Mouse (Mus musculus) ES-E14 (cell line): ENCODE measurements at regions not wholly inside any gene's neighbourhood (a gene's known extent, or its start where the extent isn't known, plus 50 kb on each side); places are given as distances from the start of the nearest gene placed in this dataset.

ENCODE experiments used
- DNase-seq: peaks from one replicate; pipeline ENCODE4 v3.0.0-alpha.2; 2013; ENCODE audit warnings: low read depth, low spot score
- H3K27ac ChIP-seq: 2 replicates; pipeline ENCODE4 v1.5.1; 2012; ENCODE audit warnings: low read depth, mild to moderate bottlenecking, low read length, moderate library complexity, mixed read lengths; ENCODE audit not compliant: poor library complexity, insufficient read depth, severe bottlenecking
- H3K36me3 ChIP-seq: 2 replicates; pipeline ENCODE4 v1.6.1; 2012; ENCODE audit warnings: mild to moderate bottlenecking, low read length, moderate library complexity, mixed read lengths; ENCODE audit not compliant: control insufficient read depth, poor library complexity, insufficient read depth, severe bottlenecking
- H3K4me1 ChIP-seq, 2 experiments: fragments of 150-350 bp in 1 of 2; sonication (generic) in 1 of 2; 2 replicates each; pipeline ENCODE4 v1.6.1; 2012; ENCODE audit warnings: low read length in 2 of 2, mild to moderate bottlenecking in 1 of 2, mixed read lengths in 1 of 2; ENCODE audit not compliant: control insufficient read depth in 2 of 2, insufficient read depth in 2 of 2, poor library complexity in 1 of 2
- H3K4me3 ChIP-seq, 2 experiments: fragments of 150-350 bp in 1 of 2; sonication (generic) in 1 of 2; 2 replicates each; pipeline ENCODE4 v1.5.1; 2012; ENCODE audit warnings: low read length in 2 of 2, low read depth in 1 of 2, mild to moderate bottlenecking in 1 of 2, mixed read lengths in 1 of 2; ENCODE audit not compliant: insufficient read depth in 1 of 2, poor library complexity in 1 of 2, severe bottlenecking in 1 of 2
- H3K9ac ChIP-seq: 2 replicates; pipeline ENCODE4 v1.6.1; 2012; ENCODE audit warnings: low read depth, mild to moderate bottlenecking, low read length, mixed read lengths; ENCODE audit not compliant: poor library complexity, insufficient read depth, severe bottlenecking
- H3K9me3 ChIP-seq: fragments of 150-350 bp; sonication (generic); 2 replicates; pipeline ENCODE4 v1.6.1; 2012; ENCODE audit warnings: low read depth, mild to moderate bottlenecking, low read length; ENCODE audit not compliant: control insufficient read depth, insufficient read depth
- CHD2 ChIP-seq: IDR thresholded peaks from 2 replicates; pipeline ENCODE4 v1.6.1; 2014; ENCODE audit warnings: mild to moderate bottlenecking, low read depth, low read length, inconsistent platforms
- HCFC1 ChIP-seq: IDR thresholded peaks from 2 replicates; pipeline ENCODE4 v1.6.1; 2012; ENCODE audit warnings: low read length, inconsistent platforms, borderline replicate concordance; ENCODE audit not compliant: insufficient read depth
- MAFK ChIP-seq: IDR thresholded peaks from 2 replicates; pipeline ENCODE4 v1.6.1; 2014; ENCODE audit warnings: mild to moderate bottlenecking, low read depth, low read length, inconsistent platforms; ENCODE audit not compliant: insufficient read depth
- ZC3H11A ChIP-seq: IDR thresholded peaks from 2 replicates; pipeline ENCODE4 v1.6.1; 2012; ENCODE audit warnings: low read depth, mild to moderate bottlenecking, inconsistent platforms, low read length, borderline replicate concordance
- ZNF384 ChIP-seq: IDR thresholded peaks from 2 replicates; pipeline ENCODE4 v1.6.1; 2012; ENCODE audit warnings: low read depth, low read length, inconsistent platforms
- in situ Hi-C, 2 experiments: fragments of 600-800 bp; cut with MboI; formaldehyde crosslinking; loops; one replicate each; pipeline ENCODE4 v1.15.1; 2025; ENCODE audit warnings: low sequenced_read_pairs in 2 of 2, inconsistent platforms in 1 of 2; ENCODE audit not compliant: unreplicated experiment in 2 of 2

DNA sequence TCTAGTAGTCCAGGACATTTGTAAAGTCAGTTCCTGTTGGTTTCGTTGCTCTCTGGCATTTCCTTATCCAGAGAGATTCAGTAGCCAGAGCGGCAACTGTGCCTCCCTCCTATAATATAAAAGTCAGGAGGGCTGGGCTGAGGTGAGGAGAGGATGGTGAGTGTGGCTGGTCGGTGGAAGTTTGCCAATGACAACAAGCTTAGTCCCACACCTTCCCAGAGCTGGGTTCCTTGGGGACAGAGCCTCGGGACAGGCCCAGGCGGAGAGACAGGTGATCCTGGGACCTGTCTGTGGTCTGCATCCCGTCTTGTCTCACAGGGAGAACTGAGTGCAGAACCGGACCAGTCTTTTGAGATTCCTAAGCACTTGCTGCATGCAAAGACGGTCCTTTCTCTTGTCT is 136.5 kb downstream of the Gadd45g start:
- no peaks in the 10 kb centered on the region for H3K9me3 ChIP-seq
- no peaks in the 10 kb centered on the region for H3K36me3 ChIP-seq
- in situ Hi-C loops, result no loop called here
- no peak for DNase-seq
- H3K4me3 ChIP-seq, result no peak overlapping the region
- no peak overlapping the region for H3K27ac ChIP-seq
- no peak overlapping the region for H3K9ac ChIP-seq
- TF ChIP-seq HCFC1 (no peak), ZNF384 (no peak), MAFK (no peak), CHD2 (no peak), ZC3H11A (no peak)
- no peaks in the 10 kb centered on the region for H3K4me1 ChIP-seq

GRCm38 (mm10) chr13:51983575-51983974 is 137.1 kb downstream of the Gadd45g start:
- Histone ChIP-seq H3K27ac (no peak overlapping the region), H3K4me1 (no peaks in the 10 kb centered on the region), H3K4me3 (no peak overlapping the region), H3K36me3 (no peaks in the 10 kb centered on the region), H3K9me3 (no peaks in the 10 kb centered on the region), H3K9ac (no peak overlapping the region)
- no peak for DNase-seq
- TF ChIP-seq MAFK (no peak), ZNF384 (no peak), HCFC1 (no peak), CHD2 (no peak), ZC3H11A (no peak)
- in situ Hi-C loops, result no loop called here

DNA sequence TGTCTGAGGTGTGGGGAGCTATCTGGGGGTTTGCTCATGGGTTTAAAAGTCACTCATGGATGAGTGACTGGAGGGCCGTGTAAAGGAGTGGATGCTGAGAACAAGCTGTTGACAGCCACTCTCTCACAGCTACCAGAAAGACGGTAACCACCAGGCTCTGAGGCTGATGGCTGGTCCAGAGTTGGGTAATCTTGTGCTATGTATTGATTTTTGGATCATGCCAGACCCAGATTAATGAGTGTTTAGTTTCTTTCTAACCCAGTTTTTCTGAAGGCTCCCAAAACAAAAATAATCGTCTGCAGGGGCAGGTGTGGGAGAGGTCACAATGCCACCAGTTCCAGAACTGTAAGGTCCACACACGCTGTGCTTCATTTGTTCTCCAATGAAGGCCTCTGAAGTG is 144.9 kb downstream of the Gadd45g start:
- in situ Hi-C loops, result no loop called here
- no peaks in the 10 kb centered on the region for H3K36me3 ChIP-seq
- H3K9me3 ChIP-seq, result peaks cover 2% of the 10 kb centered on the region; the same call in 1 of the 2 replicates
- no peak for TF ChIP-seq HCFC1
- no peak for TF ChIP-seq ZC3H11A
- TF ChIP-seq CHD2, result no peak
- no peak for TF ChIP-seq MAFK
- no peak for TF ChIP-seq ZNF384
- no peak overlapping the region for H3K27ac ChIP-seq
- no peak for DNase-seq
- no peak overlapping the region for H3K4me3 ChIP-seq
- no peaks in the 10 kb centered on the region for H3K4me1 ChIP-seq
- H3K9ac ChIP-seq, result no peak overlapping the region

DNA sequence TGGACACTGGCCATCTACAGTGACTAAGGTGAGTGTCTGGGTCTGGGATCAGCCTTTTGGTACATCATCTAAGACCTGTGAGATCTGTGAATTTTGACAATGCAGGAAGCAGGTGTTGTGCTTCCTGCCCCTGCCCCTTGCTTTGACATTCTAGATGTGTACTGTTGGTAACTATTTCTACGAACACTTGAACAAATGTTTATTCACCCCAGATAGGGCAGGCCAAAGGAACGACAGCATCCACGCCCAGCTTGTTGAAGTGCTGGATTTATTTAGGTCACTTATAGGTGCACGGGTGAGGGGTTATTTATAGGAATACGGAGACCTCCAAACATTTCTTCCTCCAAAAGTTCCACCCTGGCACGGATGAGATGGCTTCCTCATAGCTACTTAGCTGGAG is 146.4 kb downstream of the Gadd45g start:
- Histone ChIP-seq H3K36me3 (no peaks in the 10 kb centered on the region), H3K27ac (no peak overlapping the region), H3K4me1 (no peaks in the 10 kb centered on the region), H3K9me3 (peaks cover 2% of the 10 kb centered on the region; the same call in 1 of the 2 replicates), H3K9ac (no peak overlapping the region), H3K4me3 (no peak overlapping the region)
- DNase-seq, result no peak
- in situ Hi-C loops, result no loop called here
- no peak for TF ChIP-seq ZNF384
- TF ChIP-seq MAFK, result no peak
- TF ChIP-seq CHD2, result no peak
- TF ChIP-seq ZC3H11A, result no peak

GRCm38 (mm10) chr13:51996163-51996562 is 149.7 kb downstream of the Gadd45g start:
- H3K36me3 ChIP-seq, result no peaks in the 10 kb centered on the region
- no peaks in the 10 kb centered on the region; the same call in 1 of the 2 replicates for H3K9me3 ChIP-seq
- no peaks in the 10 kb centered on the region for H3K4me1 ChIP-seq
- no peak overlapping the region for H3K4me3 ChIP-seq
- H3K9ac ChIP-seq, result no peak overlapping the region
- H3K27ac ChIP-seq, result no peak overlapping the region
- DNase-seq, result no peak
- in situ Hi-C loops, result no loop called here
- TF ChIP-seq HCFC1 (no peak), CHD2 (no peak)
